Mouse (Mus musculus) lung, adult 2 months (tissue): ENCODE results near the gene Pkn1. TPM values are rescaled to one million over a fixed set of nuclear protein-coding genes. Genes with fewer than 3 reads are reported as not detected.

Experiments
- DNase-seq: peaks from one replicate; pipeline ENCODE4 v3.0.0; 2022
- H3K4me1 ChIP-seq: fragments of 200-500 bp; 2 replicates; pipeline ENCODE4 v1.6.1; 2011; ENCODE audit warnings: low read length; ENCODE audit not compliant: control insufficient read depth, insufficient read depth
- H3K4me3 ChIP-seq: fragments of 200-500 bp; replicated peaks from 2 replicates; pipeline ENCODE3; 2011; ENCODE audit warnings: low read depth, mild to moderate bottlenecking, control low read depth, low read length; ENCODE audit errors: extremely low read depth
- CTCF ChIP-seq: fragments of 200-500 bp; IDR thresholded peaks from 2 replicates; pipeline ENCODE4 v1.5.1; 2011; ENCODE audit warnings: mild to moderate bottlenecking, low read length, control low read depth; ENCODE audit not compliant: insufficient read depth
- POLR2A ChIP-seq: fragments of 200-500 bp; IDR thresholded peaks from 2 replicates; pipeline ENCODE4 v1.6.1; 2011; ENCODE audit warnings: low read depth, mild to moderate bottlenecking, control low read depth, low read length, borderline replicate concordance; ENCODE audit errors: extremely low read depth
- WGBS: fragments of 180-500 bp; shearing (Covaris S2); methylation state at CpG from one replicate; pipeline ENCODE4 v1.1.7; 2018; 5-methylcytosine and 5-hydroxymethylcytosine counted together
- polyA plus RNA-seq: library from polyadenylated mRNA; depleted of rRNA; stranded (reverse); fragments of >200 nt; gene quantifications from 2 replicates; pipeline ENCODE4 v1.2.3, GENCODE M21; 2012

The Pkn1 gene
- polyA plus RNA-seq, 1 experiment = 168 TPM

GRCm38 (mm10) chr8:83668010-83668916 lies 30.7 kb downstream of the Pkn1 start:
- 49% methylated on average over 80 of the region's 80 CpGs for WGBS
- DNase-seq = peak; percentile 58
- Histone ChIP-seq H3K4me3 (no peak overlapping the region), H3K4me1 (peaks cover 14% of the 10 kb centered on the region)
- no peak for TF ChIP-seq POLR2A
- peak; percentile 62 for TF ChIP-seq CTCF

GRCm38 (mm10) chr8:83667526-83667925 lies 31.5 kb downstream of the Pkn1 start:
- no peak overlapping the region for H3K4me3 ChIP-seq
- WGBS = 84% methylated on average over 10 of the region's 10 CpGs
- TF ChIP-seq CTCF (no peak), POLR2A (no peak)
- no peak for DNase-seq
- H3K4me1 ChIP-seq = peaks cover 19% of the 10 kb centered on the region

DNA sequence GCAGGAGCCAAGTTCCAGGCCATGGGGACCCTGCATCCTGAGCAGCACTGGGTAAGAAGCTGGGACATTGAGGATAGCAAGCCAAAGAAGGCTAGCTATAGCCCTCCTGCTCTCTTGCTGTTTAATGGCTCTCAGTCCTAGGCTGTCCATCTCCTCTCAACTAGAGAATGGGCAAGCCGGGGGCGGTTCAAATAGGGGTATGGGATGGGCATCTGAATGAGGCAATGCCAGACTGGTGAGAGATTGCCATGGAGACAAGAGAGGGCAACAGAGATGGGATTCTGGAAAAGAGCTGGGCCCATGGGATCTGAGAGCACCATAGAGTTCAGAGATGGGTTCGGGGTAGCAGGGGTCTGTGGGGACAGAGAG lies 32.1 kb downstream of the Pkn1 start:
- WGBS = 85% methylated on average over 3 of the region's 3 CpGs
- H3K4me1 ChIP-seq = peaks cover 23% of the 10 kb centered on the region
- TF ChIP-seq CTCF (no peak), POLR2A (no peak; the same call in 1 of the 2 replicates)
- no peak overlapping the region for H3K4me3 ChIP-seq
- DNase-seq = no peak

- peak; percentile 72 for DNase-seq
- WGBS = 9% methylated on average over 14 of the region's 14 CpGs
- peaks cover 23% of the 10 kb centered on the region for H3K4me1 ChIP-seq
- TF ChIP-seq CTCF (no peak), POLR2A (peak; percentile 36; the same call in 1 of the 2 replicates)
- no peak within 1 kb of the TSS for H3K4me3 ChIP-seq
These were observed 32.8 kb downstream of the Pkn1 start, which contains the start of gene Ptger1 for GRCm38 (mm10) chr8:83665969-83666865. Gene Ptger1, plus strand, starts transcription at chr8:83666678.

GRCm38 (mm10) chr8:83664931-83665625 lies 33.9 kb downstream of the Pkn1 start:
- 64% methylated on average over 2 of the region's 2 CpGs for WGBS
- no peak for DNase-seq
- no peak overlapping the region for H3K4me3 ChIP-seq
- TF ChIP-seq POLR2A = no peak
- no peak for TF ChIP-seq CTCF
- H3K4me1 ChIP-seq = peaks cover 23% of the 10 kb centered on the region

- 86% methylated on average over 13 of the region's 13 CpGs for WGBS
- no peak for TF ChIP-seq POLR2A
- no peak for TF ChIP-seq CTCF
- Histone ChIP-seq H3K4me1 (peaks cover 23% of the 10 kb centered on the region), H3K4me3 (no peak overlapping the region)
- DNase-seq = no peak
These were observed 34.9 kb downstream of the Pkn1 start for GRCm38 (mm10) chr8:83664096-83664495.

DNA sequence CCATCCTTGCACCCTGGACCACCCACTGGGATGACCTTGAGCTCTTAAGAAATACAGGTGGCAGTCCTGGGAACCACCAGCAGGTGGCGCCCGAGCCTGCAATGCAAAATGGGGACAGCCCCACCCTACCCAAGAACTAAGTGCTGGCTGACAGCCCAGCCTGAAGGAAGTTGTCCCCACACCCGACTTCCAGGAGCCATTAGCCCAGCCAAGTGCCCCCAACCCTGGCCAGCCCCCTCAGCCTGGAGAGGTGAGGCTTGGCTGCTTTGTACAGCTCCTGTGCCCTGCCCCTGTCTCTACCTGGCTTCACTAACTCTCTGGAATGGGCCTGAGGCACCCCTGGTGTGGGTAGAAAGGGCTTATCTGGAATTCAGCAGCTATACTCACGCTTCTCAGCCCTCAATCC lies 36.6 kb downstream of the Pkn1 start:
- H3K4me3 ChIP-seq = no peak overlapping the region
- peaks cover 23% of the 10 kb centered on the region for H3K4me1 ChIP-seq
- TF ChIP-seq CTCF (peak; percentile 82), POLR2A (peak; percentile 21; the same call in 1 of the 2 replicates)
- peak; percentile 95 for DNase-seq
- WGBS = 5% methylated on average over 4 of the region's 4 CpGs

GRCm38 (mm10) chr8:83660995-83661680 lies 37.8 kb downstream of the Pkn1 start:
- peaks cover 12% of the 10 kb centered on the region for H3K4me1 ChIP-seq
- 40% methylated on average over 22 of the region's 22 CpGs for WGBS
- peak overlapping the region; percentile 17 for H3K4me3 ChIP-seq
- 0 out of 2 replicates have a peak, but pooled peaks have one; percentile 30 for TF ChIP-seq POLR2A
- TF ChIP-seq CTCF = no peak
- DNase-seq = peak; percentile 36
